Mouse (Mus musculus) gastrocnemius, postnatal 14 days (tissue): ENCODE results near the gene Rabgap1l. TPM values are rescaled to one million over a fixed set of nuclear protein-coding genes. Genes with fewer than 3 reads are reported as not detected.

Source experiments
- DNase-seq: peaks from one replicate; pipeline ENCODE4 v3.0.0; 2021; ENCODE audit warnings: mixed read lengths
- intact Hi-C: fragments of 180-260 bp; cut with DNase I; formaldehyde crosslinking; loops from one replicate; pipeline ENCODE4 v1.15.1; 2025; ENCODE audit warnings: low total_unique reads
- microRNA-seq, 2 experiments: library from miRNA; unstranded; fragments of <30 nt; microRNA quantifications; one replicate each; pipeline ENCODE4 v1.2.0; 2021
- total RNA-seq, 2 experiments: library from RNA; stranded (reverse); gene quantifications; 2 replicates each; pipeline ENCODE4 v1.2.3; 2021

Rabgap1l gene
- total RNA-seq, 2 experiments from 2014 or later: 12.6 to 13.7 TPM

DNA sequence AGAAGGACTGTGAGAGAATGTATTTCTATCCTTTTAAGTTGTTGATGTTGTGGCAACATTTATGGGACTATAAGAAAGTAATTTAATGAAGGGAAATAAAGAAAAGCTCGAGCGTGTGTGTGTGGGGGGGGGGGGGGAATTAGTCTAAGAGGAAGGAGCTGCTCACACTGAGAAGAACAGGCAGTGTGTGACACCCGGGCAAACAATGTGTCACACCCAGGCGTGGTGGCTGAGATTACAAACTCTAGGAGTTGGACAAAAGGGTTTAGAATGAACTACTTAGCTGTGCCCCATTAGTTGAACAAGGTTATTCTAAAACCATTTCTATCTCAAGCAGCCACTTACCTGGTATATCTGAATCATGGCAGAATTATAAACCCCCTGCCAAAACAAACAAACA, 611.8 kb downstream of the Rabgap1l start:
- intact Hi-C loops: no loop called here
- DNase-seq: no peak

DNA sequence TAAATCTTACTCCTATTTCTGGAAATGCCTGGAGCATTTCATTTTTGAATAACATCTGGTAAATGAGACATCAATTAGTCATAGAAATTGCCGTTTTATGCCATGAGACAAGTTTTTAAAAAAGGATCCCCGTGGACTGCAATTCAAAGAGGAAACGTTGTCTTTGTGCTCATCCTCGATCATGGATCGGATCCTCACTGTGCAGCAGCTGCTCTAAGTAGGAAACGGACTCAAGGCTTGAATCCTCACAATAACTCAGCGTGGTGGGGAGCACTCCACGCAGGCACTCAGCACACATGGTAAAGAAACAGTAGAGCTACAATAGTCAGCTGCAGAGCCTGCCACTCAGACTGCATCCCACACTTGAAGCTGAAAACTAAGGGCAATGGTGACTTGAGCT, 616.1 kb downstream of the Rabgap1l start:
- intact Hi-C loops: no loop called here

More for the DNA sequence above, 616.1 kb downstream of the Rabgap1l start:
- DNase-seq: no peak

Small RNA genes within 50 kb of the gene (microRNA-seq; reads per million reads assigned to microRNA genes)
- 0.50 to 0.64 reads per million in 2 experiments for gene Mir1927

Other genes with a start within 250 kb of the Rabgap1l start
- gene Rc3h1, start 113.2 kb upstream of the Rabgap1l start, total RNA-seq: 10 to 100 TPM; 25.8 to 41.2 TPM
- under 1 TPM; 0.14 to 0.29 TPM for gene Serpinc1, start 185.4 kb upstream of the Rabgap1l start, total RNA-seq
- 1 to 10 TPM; 4.6 to 9.1 TPM for gene Zbtb37, start 241.6 kb upstream of the Rabgap1l start, total RNA-seq